Mouse (Mus musculus): ENCODE measurements around the gene Acat3. TPM values are rescaled to one million over a fixed set of nuclear protein-coding genes. Genes with fewer than 3 reads are reported as not detected.
"Not testable (repeated sequence)": the region's sequence is repeated elsewhere in the genome, so short reads cannot be mapped to it uniquely, and the experiment has no call there.

The Acat3 gene
- 1 to 10 TPM; 1.9 to 2.5 TPM for total RNA-seq (2021)
- long read RNA-seq, experiment 1, partial matches to known transcripts: 0 of 1 reads
- long read RNA-seq, experiment 1, other reads (novel, unspliced or antisense): 0 of 1 reads
- long read RNA-seq, experiment 2, partial matches to known transcripts: 1 of 2 reads
- long read RNA-seq, experiment 2, other reads (novel, unspliced or antisense): 1 of 2 reads

DNA sequence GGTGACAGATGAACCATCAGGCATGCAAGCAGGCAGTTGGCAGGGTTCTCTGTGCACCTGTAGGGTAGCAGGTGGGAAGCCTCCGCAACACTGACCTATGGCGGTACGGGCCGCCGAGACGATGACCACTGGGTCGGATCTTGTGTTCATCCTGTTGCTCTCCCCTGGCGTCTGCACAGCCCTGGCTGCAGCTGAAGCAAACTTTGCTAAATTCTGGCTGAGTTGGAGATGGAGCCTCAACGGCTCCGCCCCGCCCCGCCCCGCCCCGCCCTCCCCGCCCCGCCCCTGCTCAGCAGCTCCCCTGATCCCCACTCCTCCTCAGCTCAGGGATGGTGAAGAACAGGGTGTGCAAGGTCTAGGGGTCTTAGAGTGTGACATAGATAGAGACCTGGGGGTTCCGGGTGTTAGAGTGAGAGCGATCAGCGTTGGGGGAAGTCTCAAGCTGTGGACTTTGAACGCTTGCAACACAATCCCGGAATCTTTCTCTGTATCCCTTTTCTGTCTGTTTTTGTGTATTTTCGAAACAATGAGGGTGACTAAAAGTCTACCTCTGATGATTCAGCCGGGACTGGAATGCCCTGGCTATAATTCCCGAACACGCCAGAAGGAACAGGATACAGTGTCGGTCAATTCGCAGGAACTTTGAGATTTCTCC lies at the start of gene Acat3:
Acat3 (minus strand) TSS at position 450 of the 655 bp plus-strand sequence.
- DNase-seq: peak in 1 of 2 experiments; percentile 27

- DNase-seq: peak in 1 of 2 experiments; percentile 16
These were observed 47.7 kb upstream of the Acat3 start for GRCm38 (mm10) chr17:12988096-12988495.

DNA sequence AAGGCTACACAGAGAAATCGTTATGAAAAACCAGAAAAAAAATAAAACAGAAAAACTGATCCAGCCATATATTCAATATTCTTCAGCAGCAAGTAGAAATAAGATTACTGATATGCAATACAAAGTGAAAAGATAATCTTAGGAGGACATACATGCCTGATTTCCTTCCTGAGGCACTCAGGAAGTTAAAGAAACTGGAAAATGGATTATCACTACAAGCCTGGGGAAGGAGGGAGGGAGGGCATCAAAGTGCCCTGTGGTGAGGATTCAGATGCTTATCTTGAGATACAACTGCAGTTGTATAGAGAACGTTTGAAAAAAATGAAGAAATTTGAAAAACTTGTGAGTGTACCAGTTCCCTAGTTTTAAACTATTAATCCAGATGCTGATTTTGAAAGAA lies 43.6 kb upstream of the Acat3 start:
- DNase-seq: no peak

- DNase-seq: no peak
These were observed 38.1 kb upstream of the Acat3 start for GRCm38 (mm10) chr17:12978546-12978945.

DNA sequence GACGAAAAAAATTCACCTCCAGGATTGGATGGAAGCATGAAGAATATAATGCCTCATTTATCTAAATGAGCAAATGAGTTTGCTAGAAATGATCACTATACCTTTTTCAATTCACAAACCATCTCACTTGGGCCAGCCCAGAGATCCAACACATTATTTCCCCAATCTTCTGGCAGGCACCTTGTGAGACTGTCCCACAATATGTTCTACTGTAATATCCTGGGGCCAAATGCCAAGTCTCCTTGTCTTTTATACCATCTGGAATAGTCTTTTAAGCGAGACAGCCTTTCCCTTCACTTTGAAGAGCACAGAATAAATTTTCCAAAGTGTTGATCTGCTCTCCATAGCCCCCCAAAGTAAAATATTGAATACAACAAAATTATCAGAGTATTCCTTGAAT lies 33.5 kb upstream of the Acat3 start:
- no peak for DNase-seq

DNA sequence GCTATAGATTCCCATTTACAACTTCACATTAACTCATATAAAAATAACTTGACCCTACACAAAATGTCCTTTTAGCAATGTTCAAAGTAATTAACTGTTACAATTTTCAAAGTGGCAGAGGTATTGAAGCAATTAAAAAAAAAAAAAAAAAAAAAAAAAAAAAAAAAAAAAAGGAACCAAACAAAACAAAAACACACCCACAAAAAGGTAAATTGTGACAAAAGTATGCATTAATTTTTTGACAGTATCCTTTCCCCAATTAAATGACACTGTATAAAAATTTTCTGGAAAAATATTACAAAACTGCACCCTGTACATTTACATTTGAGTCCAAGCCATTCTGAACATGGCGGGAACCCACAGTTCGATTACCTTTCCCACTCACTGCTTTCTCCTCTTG lies 26.8 kb upstream of the Acat3 start:
- no peak for DNase-seq

DNA sequence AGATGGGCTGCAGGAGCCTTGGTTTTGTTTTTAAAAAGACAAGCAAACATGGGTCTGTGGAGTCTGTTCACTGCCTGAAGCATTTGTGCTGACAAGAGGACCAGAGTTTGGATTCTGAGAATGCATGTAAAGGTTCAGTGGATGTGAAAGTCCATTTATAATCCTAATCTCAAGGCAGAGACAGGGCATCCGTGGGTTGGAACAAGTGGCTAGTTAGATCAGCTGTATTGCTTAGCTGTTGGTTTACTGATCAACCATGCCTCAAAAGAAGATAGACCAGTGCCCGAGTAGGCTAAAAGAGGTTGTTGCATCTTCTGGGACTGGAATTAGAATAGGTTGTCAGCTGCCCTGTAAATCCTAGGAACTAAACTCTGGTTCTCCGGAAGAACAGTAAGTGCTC lies 23.1 kb upstream of the Acat3 start:
- no peak for DNase-seq

- DNase-seq: peak; percentile 95 to 97
These were observed 20.0 kb upstream of the Acat3 start, which contains the start of gene Acat2 for GRCm38 (mm10) chr17:12960331-12960873. Acat2 (minus strand) TSS chr17:12960747.

GRCm38 (mm10) chr17:12959377-12959776 lies 19.0 kb upstream of the Acat3 start:
- not testable (repeated sequence) for DNase-seq

DNA sequence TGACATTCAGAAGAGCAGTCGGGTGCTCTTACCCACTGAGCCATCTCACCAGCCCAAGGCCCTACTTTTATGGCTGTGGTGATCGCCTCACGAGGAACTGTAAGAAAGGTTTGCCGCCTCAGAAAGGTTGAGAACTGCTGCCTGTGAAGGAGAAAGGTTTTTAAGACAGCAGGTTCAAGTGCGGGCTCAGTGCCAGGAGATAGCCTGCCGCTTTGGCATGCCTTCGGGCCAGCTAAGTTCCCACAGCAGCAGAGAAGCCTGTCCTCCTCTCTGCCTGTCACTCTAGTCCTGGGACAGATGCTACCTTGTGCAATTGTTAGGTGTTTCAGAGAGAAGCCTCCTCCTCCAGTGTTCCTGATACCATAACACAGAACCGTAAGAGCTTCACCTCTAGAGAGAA lies 16.3 kb upstream of the Acat3 start:
- DNase-seq: peak in 1 of 2 experiments; percentile 11

DNA sequence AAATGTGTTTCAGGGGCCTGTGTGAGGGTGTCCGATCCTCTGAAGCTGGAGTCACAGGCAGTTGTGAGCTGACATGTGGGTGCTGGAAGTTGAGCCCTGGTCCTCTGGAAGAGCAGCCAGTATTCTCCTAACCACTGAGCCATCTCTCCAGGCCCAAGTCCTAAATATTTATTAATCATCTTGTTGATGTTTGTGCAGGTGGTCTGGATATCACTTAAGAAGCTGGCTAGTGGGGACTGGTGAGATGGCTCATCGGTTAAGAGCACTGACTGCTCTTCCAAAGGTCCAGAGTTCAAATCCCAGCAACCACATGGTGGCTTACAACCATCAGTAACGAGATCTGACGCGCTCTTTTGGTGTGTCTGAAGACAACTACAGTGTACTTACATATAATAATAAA lies 9.3 kb upstream of the Acat3 start:
- no peak for DNase-seq

DNA sequence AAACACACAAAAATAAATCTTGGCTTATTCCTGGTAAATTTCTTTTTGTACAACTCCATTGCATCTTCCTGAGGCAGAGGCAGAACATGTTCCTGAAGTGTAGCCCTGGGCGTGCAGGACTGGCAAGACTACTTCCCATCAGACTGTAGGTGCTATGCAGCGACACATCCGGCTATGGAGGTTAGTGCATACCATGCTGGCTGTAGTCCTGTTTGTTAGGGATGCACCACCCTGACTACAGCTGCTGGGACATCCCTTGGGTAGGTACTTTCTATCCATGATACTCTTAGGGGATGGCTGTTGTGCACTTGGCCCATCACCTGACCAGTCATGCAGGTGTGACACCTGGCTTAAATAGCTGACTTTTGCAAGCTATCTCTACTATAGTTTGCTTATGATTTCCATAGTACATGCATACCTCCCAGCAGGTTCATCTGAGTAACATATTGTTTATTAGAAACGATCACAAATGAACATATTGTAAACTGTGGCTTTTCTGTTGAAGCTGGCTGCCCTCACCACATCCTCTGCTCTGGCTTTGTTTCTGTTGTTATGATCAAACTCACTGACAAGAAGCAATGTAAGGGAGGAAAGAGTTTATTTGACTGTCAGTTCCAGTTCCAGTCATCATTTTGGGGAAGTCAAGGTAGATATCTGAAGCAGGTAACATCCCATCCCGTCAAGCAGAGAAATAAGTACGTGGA lies 2.2 kb upstream of the Acat3 start:
- no peak for DNase-seq

- DNase-seq: no peak
These were observed 1.3 kb upstream of the Acat3 start for GRCm38 (mm10) chr17:12941543-12942260.

GRCm38 (mm10) chr17:12939377-12940148 lies 837 bp downstream of the Acat3 start:
- DNase-seq: not testable (repeated sequence)

GRCm38 (mm10) chr17:12938077-12938476 lies 2.3 kb downstream of the Acat3 start:
- no peak for DNase-seq

DNA sequence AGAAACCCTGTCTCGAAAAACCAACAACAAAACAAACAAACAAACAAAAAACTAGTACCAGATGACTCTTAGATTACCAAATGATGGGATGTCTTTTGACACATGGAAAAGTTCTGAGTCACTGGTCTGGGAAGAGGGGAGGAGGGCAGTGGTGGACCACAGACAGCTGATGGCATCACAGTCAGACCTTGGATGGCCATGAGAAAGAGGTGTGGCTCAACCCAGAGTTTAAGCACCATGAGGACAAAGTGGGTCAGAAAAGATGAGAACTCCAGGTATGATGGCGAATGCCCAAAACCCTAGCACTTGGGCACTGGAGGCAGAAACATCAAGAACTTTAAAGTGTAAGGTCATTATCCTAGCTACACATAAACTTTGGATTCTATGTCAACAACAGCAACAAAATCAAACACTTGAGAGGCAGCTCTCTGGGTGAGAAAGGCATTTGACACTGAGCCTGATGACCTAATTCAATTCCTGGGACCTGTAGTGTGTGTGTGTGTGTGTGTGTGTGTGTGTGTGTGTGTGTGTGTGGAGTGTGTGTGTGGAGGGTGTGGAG lies 2.9 kb downstream of the Acat3 start:
- no peak for DNase-seq

DNA sequence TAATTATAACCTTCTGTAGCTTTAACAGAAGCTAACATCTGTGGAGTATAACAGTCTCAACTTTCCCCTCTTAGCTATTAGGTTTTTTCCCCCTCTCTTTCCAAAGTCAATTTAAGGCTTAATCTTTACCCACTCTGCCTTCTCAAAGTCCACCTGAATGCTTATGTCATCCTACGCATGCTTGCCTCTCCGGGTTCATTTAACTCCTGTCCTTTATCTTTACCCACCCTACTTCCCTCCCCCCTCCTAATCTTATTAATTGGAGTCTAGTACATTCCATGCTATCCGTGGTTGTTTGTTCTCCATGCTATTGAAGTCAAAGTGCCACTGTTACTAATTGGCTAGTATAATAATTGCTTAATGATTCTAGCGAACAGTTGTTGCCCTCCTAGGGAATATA lies 4.7 kb downstream of the Acat3 start:
- DNase-seq: no peak

- peak in 1 of 2 experiments; percentile 57 for DNase-seq
These were observed 8.8 kb downstream of the Acat3 start for GRCm38 (mm10) chr17:12931576-12931975.

DNA sequence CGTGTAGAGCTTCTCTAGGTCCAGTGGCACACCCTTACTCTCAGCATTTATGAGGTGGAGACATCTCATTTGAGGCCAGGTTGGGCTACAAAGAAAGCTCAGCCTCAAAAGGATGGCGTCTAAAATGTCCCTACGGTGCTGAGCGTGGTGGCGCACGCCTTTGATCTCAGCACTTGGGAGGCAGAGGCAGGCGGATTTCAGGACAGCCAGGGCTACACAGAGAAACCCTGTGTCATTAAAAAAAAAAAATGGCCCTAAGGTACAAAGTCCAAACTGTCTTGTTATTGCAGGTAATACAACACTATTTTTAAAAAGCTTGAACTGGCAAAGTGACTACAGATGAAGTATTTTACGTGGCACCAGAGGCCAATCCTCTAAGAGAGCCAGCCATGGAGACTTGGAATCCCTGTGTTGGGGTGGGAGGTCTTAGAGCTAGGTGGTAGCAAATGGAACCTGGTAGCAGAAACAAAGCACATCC lies 14.7 kb downstream of the Acat3 start:
- DNase-seq: no peak

DNA sequence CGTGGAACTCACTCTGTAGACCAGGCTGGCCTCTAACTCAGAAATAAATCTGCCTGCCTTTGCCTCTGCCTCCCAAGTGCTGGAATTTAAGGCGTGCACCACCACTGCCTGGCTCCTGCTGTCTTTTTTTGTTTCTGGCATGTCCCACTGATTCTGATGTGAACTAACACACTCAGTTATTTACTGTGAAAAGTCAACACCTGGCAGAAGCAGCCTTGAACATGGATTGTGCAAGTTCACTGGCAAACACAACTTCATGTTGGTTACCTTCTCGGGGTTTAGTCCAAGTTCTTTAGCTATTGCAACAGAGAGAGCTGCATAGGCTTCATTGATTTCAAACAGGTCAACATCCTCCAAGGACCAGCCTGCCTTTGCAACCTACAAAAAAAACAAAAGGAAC lies 15.4 kb downstream of the Acat3 start:
- DNase-seq: peak in 1 of 2 experiments; percentile 19

DNA sequence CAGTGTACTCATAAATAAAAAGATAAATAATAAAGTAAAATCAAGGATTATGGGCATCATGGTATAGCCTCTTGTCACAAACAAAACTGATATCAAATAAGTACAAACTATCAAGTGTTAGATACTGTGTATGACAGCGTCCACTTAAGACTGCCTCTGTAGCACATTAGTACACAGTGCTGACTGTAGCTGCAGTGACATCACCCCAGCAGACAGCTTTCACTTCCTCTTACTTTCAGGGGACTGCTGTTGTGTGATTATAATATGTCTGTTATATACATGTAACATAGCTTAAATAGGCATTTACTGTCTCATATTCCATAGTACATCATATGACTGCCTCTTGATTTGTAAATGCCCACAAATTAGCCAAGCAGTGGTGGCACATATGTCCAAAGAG lies 19.3 kb downstream of the Acat3 start:
- DNase-seq: no peak
